Mouse (Mus musculus): Measurements from ENCODE around the gene Vav2.

DNA sequence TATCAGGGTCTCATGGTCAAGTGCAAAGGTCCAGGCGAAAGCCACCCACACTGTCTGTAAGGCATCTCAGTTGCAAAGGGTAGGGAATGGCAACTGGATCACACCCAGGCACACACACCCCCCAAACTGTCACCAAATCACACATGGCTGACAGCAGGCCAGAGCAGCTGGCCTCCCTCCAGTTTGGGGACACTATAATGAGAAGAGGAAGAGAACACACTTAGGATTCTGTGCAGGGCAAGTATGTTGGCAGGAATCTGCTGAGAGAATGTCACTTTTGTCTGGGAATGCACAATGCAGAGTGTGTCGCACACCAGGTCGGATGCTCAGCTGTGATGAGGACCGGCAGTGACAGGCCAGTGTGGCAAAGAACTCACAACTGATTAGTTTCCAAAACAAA, 92.0 kb downstream of the Vav2 start:
- no peak for TF ChIP-seq CTCF (conservative IDR thresholded peaks at IDR 0.05; ENCODE audit: low read length)
- TF ChIP-seq POU5F1 (IDR thresholded peaks at IDR 0.05; ENCODE audit: borderline replicate concordance, low read length): no peak
